Mouse (Mus musculus) C2C12 (cell line): ENCODE data around the gene Hist1h4k. TPM values are rescaled to one million over a fixed set of nuclear protein-coding genes. Genes with fewer than 3 reads are reported as not detected.
"Not testable (repeated sequence)": the region's sequence is repeated elsewhere in the genome, so short reads cannot be mapped to it uniquely, and the experiment has no call there.

Experiments used
- H3K27me3 ChIP-seq: one replicate; pipeline ENCODE4 v1.6.1; 2011; ENCODE audit not compliant: control insufficient read depth, insufficient read depth, insufficient read length
- H3K36me3 ChIP-seq: one replicate; pipeline ENCODE4 v1.6.1; 2011; ENCODE audit not compliant: control insufficient read depth, insufficient read depth
- H3K4me3 ChIP-seq: one replicate; pipeline ENCODE4 v1.5.1; 2011; ENCODE audit warnings: mild to moderate bottlenecking, control low read depth; ENCODE audit not compliant: poor library complexity, insufficient read depth, severe bottlenecking
- H3K79me2 ChIP-seq: one replicate; pipeline ENCODE4 v1.6.1; 2011; ENCODE audit not compliant: control insufficient read depth, insufficient read depth
- H3K79me3 ChIP-seq: one replicate; pipeline ENCODE4 v1.6.1; 2011; ENCODE audit warnings: low read depth, control low read depth
- H3ac ChIP-seq: one replicate; pipeline ENCODE3; 2011; ENCODE audit warnings: low read depth; ENCODE audit not compliant: control insufficient read depth, insufficient read length
- CEBPB ChIP-seq: IDR thresholded peaks from one replicate; pipeline ENCODE4 v1.6.1; 2011; ENCODE audit warnings: low read depth, mild to moderate bottlenecking, control low read depth, moderate library complexity
- CTCF ChIP-seq: IDR thresholded peaks from one replicate; pipeline ENCODE4 v1.5.1; 2011; ENCODE audit not compliant: control insufficient read depth, insufficient read depth, insufficient read length
- FOSL1 ChIP-seq: IDR thresholded peaks from one replicate; pipeline ENCODE4 v1.8.0; 2011; ENCODE audit warnings: mild to moderate bottlenecking, low read length; ENCODE audit not compliant: poor library complexity, insufficient read depth, severe bottlenecking
- MAX ChIP-seq: IDR thresholded peaks from one replicate; pipeline ENCODE4 v1.6.1; 2011; ENCODE audit warnings: mild to moderate bottlenecking, control low read depth
- MYOD1 ChIP-seq: IDR thresholded peaks from one replicate; pipeline ENCODE4 v1.6.1; 2011; ENCODE audit warnings: low read depth; ENCODE audit not compliant: control insufficient read depth, insufficient read length
- MYOG ChIP-seq: IDR thresholded peaks from one replicate; pipeline ENCODE4 v1.6.1; 2011; ENCODE audit not compliant: control insufficient read depth, insufficient read length; ENCODE audit errors: extremely low read depth
- USF1 ChIP-seq: IDR thresholded peaks from one replicate; pipeline ENCODE4 v1.6.1; 2011; ENCODE audit warnings: low read depth, mild to moderate bottlenecking, control low read depth, moderate library complexity
- polyA plus RNA-seq: library from polyadenylated mRNA; unstranded; fragments of >200 nt; fragmentation: generic; extraction: Trizol; gene quantifications from one replicate; pipeline ENCODE4 v1.2.1, GENCODE M21; 2012; ENCODE audit warnings: missing spikeins

Gene Hist1h4k
- polyA plus RNA-seq, 1 experiment = 10.3 TPM

DNA sequence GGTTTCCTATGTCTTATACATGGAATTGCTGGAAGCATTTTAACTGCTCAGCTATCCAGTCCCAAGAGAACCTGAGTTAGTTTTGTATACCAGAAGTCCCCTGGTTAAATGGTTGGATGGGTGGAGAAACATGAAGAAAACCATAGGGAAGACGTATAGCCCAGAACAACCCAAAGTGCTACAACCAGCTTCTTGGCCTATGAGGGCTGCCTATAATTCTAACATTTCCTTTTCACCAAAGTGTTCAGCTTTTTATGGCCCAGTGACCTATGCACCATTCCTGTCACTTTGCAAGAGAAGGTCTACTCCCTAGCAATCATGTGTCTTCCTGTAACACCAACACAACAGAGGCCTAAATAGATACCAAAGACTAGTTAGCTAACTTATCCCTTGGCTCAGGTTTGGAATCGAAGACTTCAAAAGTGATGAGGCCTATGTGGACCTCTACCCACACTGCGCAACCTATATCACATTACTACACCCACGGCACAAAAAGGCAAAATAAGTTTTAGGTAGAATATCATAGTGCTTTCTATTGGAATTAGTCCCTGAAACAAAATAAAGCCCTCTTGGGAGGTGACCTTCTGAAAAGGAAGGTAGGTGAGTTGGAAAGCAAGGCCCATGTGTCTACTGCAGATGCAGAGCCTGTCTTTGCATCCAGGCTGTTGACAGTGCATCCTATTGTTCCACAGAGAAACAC lies 31.8 kb downstream of the Hist1h4k start:
- H3K4me3 ChIP-seq = peak overlapping the region; percentile 23
- H3K36me3 ChIP-seq = no peaks in the 10 kb centered on the region
- TF ChIP-seq MAX = no peak
- no peak for TF ChIP-seq MYOG
- TF ChIP-seq USF1 = no peak
- TF ChIP-seq MYOD1 = no peak
- no peak for TF ChIP-seq FOSL1
- no peak for TF ChIP-seq CEBPB
- TF ChIP-seq CTCF = no peak
- no peaks in the 10 kb centered on the region for H3K79me3 ChIP-seq
- no peaks in the 10 kb centered on the region for H3K79me2 ChIP-seq
- H3K27me3 ChIP-seq = no peaks in the 10 kb centered on the region
- H3ac ChIP-seq = peak overlapping the region; percentile 57

- H3K27me3 ChIP-seq, H3K79me2 ChIP-seq, H3K36me3 ChIP-seq, H3K79me3 ChIP-seq: not testable (repeated sequence)
- H3K4me3 ChIP-seq = peak within 1 kb of the TSS; percentile 32
- peak within 1 kb of the TSS; percentile 57 for H3ac ChIP-seq
Measured at GRCm38 (mm10) chr13:21717397-21718357, 32.6 kb downstream of the Hist1h4k start, which contains the start of gene Hist1h3h. Gene Hist1h3h (plus strand): TSS chr13:21717659.

- not testable (repeated sequence) for H3K79me3 ChIP-seq, H3K36me3 ChIP-seq, H3K27me3 ChIP-seq, H3K79me2 ChIP-seq
- Histone ChIP-seq H3ac (peak overlapping the region; percentile 53), H3K4me3 (peak overlapping the region; percentile 32)
Measured at GRCm38 (mm10) chr13:21716540-21717391, 33.5 kb downstream of the Hist1h4k start.

DNA sequence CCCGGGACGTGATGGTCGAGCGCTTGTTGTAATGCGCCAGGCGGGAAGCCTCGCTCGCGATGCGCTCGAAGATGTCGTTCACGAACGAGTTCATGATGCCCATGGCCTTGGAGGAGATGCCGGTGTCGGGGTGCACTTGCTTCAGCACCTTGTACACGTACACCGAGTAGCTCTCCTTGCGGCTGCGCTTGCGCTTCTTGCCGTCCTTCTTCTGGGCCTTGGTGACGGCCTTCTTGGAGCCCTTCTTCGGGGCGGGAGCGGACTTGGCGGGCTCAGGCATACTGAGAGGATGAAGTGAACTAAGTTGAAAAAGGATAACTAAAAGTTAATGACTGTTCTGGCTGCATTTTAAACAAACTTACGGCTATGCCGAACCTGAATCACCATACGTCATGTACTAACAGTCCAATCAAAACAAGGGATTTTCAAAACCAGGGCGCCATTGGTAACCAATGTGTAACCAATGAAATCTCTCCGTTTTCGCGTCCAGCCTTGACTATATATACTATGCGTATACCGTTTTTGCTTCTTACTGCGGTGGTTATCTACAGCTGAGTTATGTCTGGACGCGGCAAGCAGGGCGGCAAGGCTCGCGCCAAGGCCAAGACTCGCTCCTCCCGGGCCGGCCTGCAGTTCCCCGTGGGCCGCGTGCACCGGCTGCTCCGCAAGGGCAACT lies 34.3 kb downstream of the Hist1h4k start, which contains the start of the genes Hist1h2bl and Hist1h2ai:
Gene Hist1h2bl (minus strand): TSS at position 280 of the 676 bp plus-strand sequence.
Gene Hist1h2ai (plus strand): TSS at position 559 of the 676 bp plus-strand sequence.
- H3K4me3 ChIP-seq = peak within 1 kb of the TSS; percentile 32
- not testable (repeated sequence) for H3K27me3 ChIP-seq

GRCm38 (mm10) chr13:21715131-21715863 lies 35.0 kb downstream of the Hist1h4k start:
- Histone ChIP-seq H3ac (peak overlapping the region; percentile 49), H3K4me3 (no peak overlapping the region), H3K79me2 (no peaks in the 10 kb centered on the region), H3K79me3 (no peaks in the 10 kb centered on the region), H3K27me3 (no peaks in the 10 kb centered on the region), H3K36me3 (no peaks in the 10 kb centered on the region)
- TF ChIP-seq USF1 = no peak
- no peak for TF ChIP-seq CTCF
- no peak for TF ChIP-seq MYOD1
- no peak for TF ChIP-seq MYOG
- no peak for TF ChIP-seq CEBPB

More for the DNA sequence above, 34.3 kb downstream of the Hist1h4k start, which contains the start of the genes Hist1h2bl and Hist1h2ai:
- H3K79me2 ChIP-seq, H3K36me3 ChIP-seq, H3K79me3 ChIP-seq: not testable (repeated sequence)
- peak within 1 kb of the TSS; percentile 53 for H3ac ChIP-seq
